In the genomic region with DNA sequence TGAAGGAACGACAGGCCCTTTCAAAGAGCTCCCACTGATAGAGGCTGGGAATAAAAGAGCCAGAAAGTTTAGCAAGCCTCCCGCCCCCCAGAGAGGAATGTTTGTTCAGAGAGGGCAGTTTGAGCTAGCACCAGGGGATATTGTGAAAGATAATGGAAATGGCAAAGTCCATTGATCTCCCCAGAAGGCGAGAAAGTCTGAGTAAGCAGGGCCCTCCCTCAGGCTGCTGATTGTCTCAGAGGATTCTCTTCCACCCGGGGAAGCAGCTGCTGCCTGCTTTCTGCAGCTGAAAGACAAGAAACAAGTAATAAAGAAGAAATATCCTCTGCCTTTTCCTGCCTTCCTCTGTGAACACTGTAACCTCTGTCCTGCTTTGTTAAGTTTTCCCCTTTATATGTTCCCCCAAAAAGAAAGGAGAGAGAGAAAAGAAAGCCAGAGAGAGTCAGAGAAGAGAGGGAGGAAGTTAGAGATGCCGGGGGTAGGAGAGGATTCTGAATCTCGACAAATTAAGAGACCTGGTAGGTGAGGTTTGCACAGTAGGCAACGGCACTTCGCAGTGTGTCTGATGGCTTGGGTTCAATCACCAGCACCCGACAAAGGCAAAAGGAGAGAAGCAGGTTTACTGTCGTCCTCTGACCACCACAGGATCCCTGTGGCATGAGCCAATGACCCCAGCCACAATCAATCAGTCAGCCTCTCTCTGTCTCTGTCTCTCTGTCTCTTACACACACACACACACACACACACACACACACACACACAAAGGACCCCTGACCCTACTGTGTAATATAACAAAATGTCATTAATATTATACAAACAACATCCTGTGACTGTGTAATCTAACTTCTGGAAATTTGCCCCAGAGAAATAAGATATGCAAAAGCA, we compare ENCODE assay signal across 10 mouse cellular contexts. TPM values are rescaled to one million over a fixed set of nuclear protein-coding genes. Genes with fewer than 3 reads are reported as not detected.
DNase-seq lines count a peak whose midpoint lies in the region; ATAC-seq and TF ChIP-seq lines count a peak whose summit lies in the region.
"Had no signal": no experiment of that assay in that cellular context is flagged by ENCODE, and none has a peak within 500 bp of the region (broad histone marks: within the 10 kb centered on the region; RNA-seq: fewer than 3 reads in every experiment).

No protein-coding gene starts in this region.

- TF ChIP-seq EP300 in liver, postnatal 0 days (IDR thresholded peaks at IDR 0.05; ENCODE audit: low read depth) = 0 out of 2 replicates have a peak, but pooled peaks have one; percentile 20

- H3K27ac ChIP-seq in gastrocnemius, adult 2 months = peak overlapping the region; percentile 48
- H3K27ac ChIP-seq in hindbrain, embryonic 16.5 days (ENCODE audit: low read depth, low read length) = peak overlapping the region; percentile 42; the same call in 1 of the 2 replicates
- H3K27ac ChIP-seq in liver, postnatal 0 days (ENCODE audit: low read depth) = peak overlapping the region; percentile 80

- no peak for DNase-seq in gastrocnemius, adult 2 months
- DNase-seq in gastrocnemius, postnatal 36 days = no peak
- DNase-seq in brain, embryonic 14.5 days (ENCODE audit: low read depth) = peak; percentile 67
- DNase-seq in liver, postnatal 0 days = peak; percentile 35
- no peak for DNase-seq in testis, postnatal 10 days (ENCODE audit: low spot score)
- no peak for DNase-seq in thymus, postnatal 0 days (ENCODE audit: low spot score)
- no peak for DNase-seq in left cerebral cortex, postnatal 36 days (ENCODE audit: low spot score in 2 of 2)

- H3K4me3 ChIP-seq in gastrocnemius, adult 2 months = no peak overlapping the region
- no peak overlapping the region for H3K4me3 ChIP-seq in hindbrain, embryonic 16.5 days (ENCODE audit: low read length)
- no peak overlapping the region for H3K4me3 ChIP-seq in liver, postnatal 0 days (ENCODE audit: low read depth, low read length)
- H3K4me3 ChIP-seq: erythroblast, embryonic 14.5 days had no signal

- H3K4me2 ChIP-seq in hindbrain, embryonic 16.5 days (ENCODE audit: low read length) = no peak overlapping the region
- peak overlapping the region; percentile 22 for H3K4me2 ChIP-seq in liver, postnatal 0 days (ENCODE audit: low read depth, low read length)

- WGBS in hindbrain, embryonic 16.5 days = 7% methylated on average over 10 of the region's 10 CpGs
- 26% methylated on average over 10 of the region's 10 CpGs for WGBS in liver, postnatal 0 days (ENCODE audit: insufficient replicate concordance)

- no peaks in the 10 kb centered on the region for H3K27me3 ChIP-seq in hindbrain, embryonic 16.5 days (replicated peaks; ENCODE audit: control insufficient read depth, insufficient read depth, low read length)
- H3K27me3 ChIP-seq in liver, postnatal 0 days (ENCODE audit: insufficient read depth, low read length) = no peaks in the 10 kb centered on the region

- intact Hi-C loops in gastrocnemius, adult 2 months (cut with DNase I) = no loop called here
- intact Hi-C loops in gastrocnemius, postnatal 36 days (cut with DNase I) = no loop called here
- intact Hi-C loops in left cerebral cortex, postnatal 36 days (cut with DNase I) = loop anchor here (10.0 kb wide), 1 partner anchor 175 kb away; no protein-coding TSS in a partner anchor

- peaks cover 35% of the 10 kb centered on the region for H3K4me1 ChIP-seq in hindbrain, embryonic 16.5 days (ENCODE audit: control insufficient read depth, insufficient read depth, low read depth, low read length)
- H3K4me1 ChIP-seq in liver, postnatal 0 days (ENCODE audit: insufficient read depth) = peaks cover 39% of the 10 kb centered on the region

- H3K9ac ChIP-seq in hindbrain, embryonic 16.5 days (ENCODE audit: low read depth, low read length) = 0 out of 2 replicates have a peak overlapping the region, but pooled peaks have one; percentile 8
- H3K9ac ChIP-seq in liver, postnatal 0 days (replicated peaks) = no peak overlapping the region

- TF ChIP-seq CTCF in gastrocnemius, adult 2 months (IDR thresholded peaks at IDR 0.05) = no peak
- no peak for TF ChIP-seq CTCF in brain, embryonic 14.5 days (IDR thresholded peaks at IDR 0.05; ENCODE audit: borderline replicate concordance, extremely low read depth, insufficient read depth, insufficient read length)
- TF ChIP-seq CTCF in liver, postnatal 0 days (IDR thresholded peaks at IDR 0.05; ENCODE audit: low read depth) = no peak

- no peaks in the 10 kb centered on the region for H3K36me3 ChIP-seq in hindbrain, embryonic 16.5 days (ENCODE audit: control insufficient read depth, insufficient read depth, low read length)
- H3K36me3 ChIP-seq in liver, postnatal 0 days (replicated peaks; ENCODE audit: insufficient read depth, low read length) = no peaks in the 10 kb centered on the region

- no peak for TF ChIP-seq POLR2A in brain, embryonic 14.5 days (IDR thresholded peaks at IDR 0.05; ENCODE audit: borderline replicate concordance, extremely low read depth, insufficient read depth, insufficient read length, poor library complexity, severe bottlenecking)

- ATAC-seq in hindbrain, embryonic 16.5 days = no peak; the same call in 1 of the 2 replicates
- ATAC-seq in liver, postnatal 0 days = peak; percentile 69
- ATAC-seq: activated CD4-positive, CD25-positive, alpha-beta regulatory T cell, adult 4 months had no signal

- no peaks in the 10 kb centered on the region for H3K9me3 ChIP-seq in hindbrain, embryonic 16.5 days (ENCODE audit: control insufficient read depth, low read length)
- no peaks in the 10 kb centered on the region for H3K9me3 ChIP-seq in liver, postnatal 0 days (ENCODE audit: low read length)

RNA-seq across cellular contexts. Expression of a gene that starts 38.9 kb away (rescaled TPM):
- 10 to 100 TPM; 24.2 to 32.1 TPM for total RNA-seq in gastrocnemius, adult 2 months (2021)
- total RNA-seq in gastrocnemius, postnatal 36 days (2021) = 10 to 100 TPM; 22.0 to 24.0 TPM
- 51.2 and 53.4 TPM in 2 replicates for polyA plus RNA-seq in brain, embryonic 14.5 days (2012; rRNA removed)
- 97.5 and 102 TPM in 2 replicates for polyA plus RNA-seq in hindbrain, embryonic 16.5 days (2015; fragmentation: Nextera tagmentation; extraction: Ambion mirVana)
- polyA plus RNA-seq in liver, postnatal 0 days (2015; fragmentation: Nextera tagmentation; extraction: Ambion mirVana) = 40.0 and 42.3 TPM in 2 replicates
- polyA plus RNA-seq in thymus, postnatal 0 days (2015; fragmentation: Nextera tagmentation; extraction: Ambion mirVana) = 108 and 112 TPM in 2 replicates
- total RNA-seq in left cerebral cortex, postnatal 36 days (2021) = 10 to 100 TPM; 72.5 to 79.6 TPM

RNA-seq across cellular contexts. Expression of a gene that starts 51.4 kb away (rescaled TPM):
- 1,000 to 10,000 TPM; 3,559 to 3,570 TPM for total RNA-seq in gastrocnemius, adult 2 months (2021)
- total RNA-seq in gastrocnemius, postnatal 36 days (2021) = 1,000 to 10,000 TPM; 2,796 to 3,405 TPM
- polyA plus RNA-seq in brain, embryonic 14.5 days (2012; rRNA removed) = 44.3 and 69.0 TPM in 2 replicates
- polyA plus RNA-seq in hindbrain, embryonic 16.5 days (2015; fragmentation: Nextera tagmentation; extraction: Ambion mirVana) = 60.3 and 69.9 TPM in 2 replicates
- polyA plus RNA-seq in liver, postnatal 0 days (2015; fragmentation: Nextera tagmentation; extraction: Ambion mirVana) = 8.1 and 8.5 TPM in 2 replicates
- polyA plus RNA-seq in thymus, postnatal 0 days (2015; fragmentation: Nextera tagmentation; extraction: Ambion mirVana) = 7.3 and 8.8 TPM in 2 replicates
- 100 to 1,000 TPM; 209 to 247 TPM for total RNA-seq in left cerebral cortex, postnatal 36 days (2021)

Comparison
In these comparisons a context has a peak if more than half of its experiments do, and no peak if none do; other contexts are left out.
1. DNase-seq: peak in brain, embryonic 14.5 days (single experiment) and liver, postnatal 0 days (single experiment); none in gastrocnemius, adult 2 months (single experiment), gastrocnemius, postnatal 36 days (0 of 2), testis, postnatal 10 days (single experiment), thymus, postnatal 0 days (single experiment) and left cerebral cortex, postnatal 36 days (0 of 2).
2. Peak in every context shown above with its lines, with median percentiles within 50 percentile points of each other: H3K27ac ChIP-seq.